Mouse (Mus musculus) thymus, adult 2 months (tissue): ENCODE measurements around the gene 3100002H09Rik.

ENCODE experiments used
- CTCF ChIP-seq: fragments of 200-500 bp; IDR thresholded peaks from 2 replicates; pipeline ENCODE4 v1.5.1; 2012; ENCODE audit warnings: mild to moderate bottlenecking, control low read depth, low read length, moderate library complexity, borderline replicate concordance; ENCODE audit not compliant: control insufficient read depth, poor library complexity, insufficient read depth; ENCODE audit errors: extremely low read depth
- POLR2A ChIP-seq: fragments of 200-500 bp; IDR thresholded peaks from 2 replicates; pipeline ENCODE4 v1.6.1; 2012; ENCODE audit warnings: mild to moderate bottlenecking, low read length, control low read depth, moderate library complexity; ENCODE audit not compliant: control insufficient read depth, poor library complexity, insufficient read depth; ENCODE audit errors: extremely low read depth

GRCm38 (mm10) chr4:124610703-124611102 is at the start of gene 3100002H09Rik:
- TF ChIP-seq CTCF, result no peak
- no peak for TF ChIP-seq POLR2A
